Mouse (Mus musculus): Measurements from ENCODE around the gene Slc4a4. TPM values are rescaled to one million over a fixed set of nuclear protein-coding genes. Genes with fewer than 3 reads are reported as not detected.
"Not testable (repeated sequence)": the region's sequence is repeated elsewhere in the genome, so short reads cannot be mapped to it uniquely, and the experiment has no call there.

Gene Slc4a4
- total RNA-seq, 2 experiments from 2014 or later: 39.4 to 40.4 TPM

DNA sequence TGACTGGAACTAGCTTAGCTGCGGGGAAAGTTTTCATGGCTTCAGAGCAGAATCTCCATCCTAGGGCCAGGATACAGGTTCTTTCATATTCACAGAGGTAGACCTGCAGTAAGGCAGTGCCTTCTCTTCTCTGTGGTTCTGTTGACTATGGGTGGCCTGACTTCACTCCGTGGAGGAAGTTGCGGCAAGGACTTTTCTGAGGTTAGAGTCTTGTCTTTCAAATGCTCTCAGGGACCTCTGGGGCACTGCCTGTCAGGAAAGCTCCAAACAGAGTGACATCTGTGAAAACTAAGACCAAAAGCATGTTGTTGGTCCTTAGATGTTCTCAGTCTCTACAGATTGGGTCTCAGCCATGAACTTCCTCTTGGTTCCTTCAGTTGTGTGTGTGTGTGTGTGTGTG lies 203.5 kb downstream of the Slc4a4 start:
- no peak for DNase-seq

DNA sequence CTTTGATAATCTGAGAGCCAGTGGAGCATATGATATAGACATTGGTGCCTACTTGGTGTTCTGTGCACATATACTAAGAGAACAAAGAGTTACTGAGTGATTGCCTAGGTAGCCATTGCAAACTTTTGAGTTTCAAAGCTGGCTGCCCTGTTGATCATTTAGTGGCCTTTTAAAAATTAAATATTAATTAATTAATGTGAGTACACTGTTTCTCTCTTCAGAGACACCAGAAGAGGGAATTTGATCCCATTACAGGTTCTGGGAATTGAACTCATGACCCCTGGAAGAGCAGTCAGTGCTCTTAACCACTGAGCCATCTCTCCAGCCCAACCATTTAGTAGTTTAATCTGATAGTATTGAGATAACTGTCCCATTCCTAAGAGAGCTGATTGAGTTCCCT lies 209.8 kb downstream of the Slc4a4 start:
- no peak for DNase-seq

DNA sequence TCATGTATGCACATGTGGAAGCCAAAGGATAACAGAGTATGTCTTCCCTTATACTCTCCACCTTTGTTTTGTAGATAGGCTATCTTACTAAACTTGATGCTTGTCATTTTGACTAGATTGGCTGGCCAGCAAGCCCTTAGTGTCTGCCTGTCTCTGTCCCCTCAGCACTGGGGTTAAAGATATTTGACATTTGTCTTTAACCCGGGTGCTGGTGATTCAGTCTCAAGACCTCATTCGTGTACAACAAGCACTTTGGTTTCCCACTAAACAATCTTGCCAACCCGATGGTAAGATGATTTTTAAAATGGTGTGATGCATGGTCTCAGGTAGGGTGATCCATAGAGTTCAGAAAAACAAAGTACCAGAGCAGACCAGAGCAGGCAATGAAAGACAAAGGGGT lies 210.7 kb downstream of the Slc4a4 start:
- DNase-seq: no peak

DNA sequence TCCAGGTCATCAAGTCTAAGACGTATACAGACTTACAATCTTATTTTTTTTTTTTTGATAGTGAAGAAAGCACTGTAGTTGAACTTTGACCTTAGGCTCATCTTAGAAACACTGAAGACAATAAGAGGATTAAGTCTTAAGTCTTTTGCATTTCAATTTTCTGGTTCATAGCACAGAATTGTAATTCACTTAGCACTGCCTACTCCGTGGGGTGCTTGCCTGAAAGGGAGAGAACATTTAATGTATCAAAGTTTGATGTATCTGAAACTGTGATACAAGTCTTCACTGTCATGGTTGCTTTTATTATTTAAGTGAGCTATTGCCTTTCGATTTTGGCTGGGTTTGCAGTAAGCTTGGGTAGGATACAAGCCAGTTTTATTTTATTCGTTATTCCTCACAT lies 211.5 kb downstream of the Slc4a4 start:
- no peak for DNase-seq

DNA sequence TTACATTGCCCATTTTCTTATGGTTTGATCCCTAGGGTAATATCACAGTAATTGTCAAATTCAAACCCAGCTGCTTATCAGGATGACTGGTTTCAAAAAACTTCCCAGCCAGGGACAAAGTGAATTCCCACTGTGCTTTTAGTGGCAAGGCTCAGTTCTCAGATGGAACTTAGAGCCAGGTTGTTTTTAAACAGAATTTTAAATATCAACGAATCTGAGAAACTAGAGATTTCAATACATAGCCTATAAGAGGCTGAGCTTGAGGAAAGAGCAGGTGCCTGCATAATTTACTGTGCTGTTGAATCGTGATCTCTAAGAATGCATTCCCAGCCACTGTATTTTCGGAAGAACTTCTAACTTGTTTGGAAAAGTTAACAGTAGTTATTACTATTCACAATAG lies 213.3 kb downstream of the Slc4a4 start:
- no peak for DNase-seq

DNA sequence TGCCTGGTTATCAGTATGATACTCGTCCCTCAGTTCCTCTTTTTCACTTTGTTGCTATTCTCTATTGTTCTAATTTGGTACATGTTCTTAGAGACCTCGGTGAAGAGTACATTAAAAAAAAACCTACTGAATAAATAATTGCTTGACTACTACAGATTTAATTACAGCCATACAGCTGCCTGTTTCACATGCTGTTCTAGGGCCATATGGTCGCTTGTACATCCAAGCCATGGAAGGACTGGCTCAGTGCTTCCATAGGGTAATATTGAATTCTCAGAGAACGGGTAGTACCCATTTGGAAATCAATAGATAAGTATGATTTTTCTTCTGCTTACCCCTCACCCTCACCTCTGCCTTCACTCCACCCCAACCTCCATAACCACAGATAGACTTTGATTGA lies 215.9 kb downstream of the Slc4a4 start:
- no peak for DNase-seq

DNA sequence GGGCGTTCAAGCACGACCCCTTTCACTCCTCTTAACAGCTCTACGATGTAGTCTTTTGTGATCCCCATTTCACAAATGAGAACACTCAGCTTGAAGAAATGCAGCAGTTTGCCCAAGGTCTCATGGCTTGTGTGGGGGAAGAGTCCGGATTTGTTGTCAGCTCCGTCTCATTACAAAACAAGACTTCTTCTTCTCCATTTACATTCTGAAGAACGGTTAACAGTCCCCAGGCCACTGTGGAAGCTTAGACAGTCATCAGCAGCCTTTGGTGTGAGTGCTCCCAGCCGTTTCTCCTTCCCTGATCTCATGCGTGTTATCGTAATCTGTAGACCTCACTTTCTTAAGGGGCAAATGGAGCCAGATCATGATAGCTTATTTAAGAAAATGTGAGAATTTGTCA lies 218.7 kb downstream of the Slc4a4 start:
- no peak for DNase-seq

DNA sequence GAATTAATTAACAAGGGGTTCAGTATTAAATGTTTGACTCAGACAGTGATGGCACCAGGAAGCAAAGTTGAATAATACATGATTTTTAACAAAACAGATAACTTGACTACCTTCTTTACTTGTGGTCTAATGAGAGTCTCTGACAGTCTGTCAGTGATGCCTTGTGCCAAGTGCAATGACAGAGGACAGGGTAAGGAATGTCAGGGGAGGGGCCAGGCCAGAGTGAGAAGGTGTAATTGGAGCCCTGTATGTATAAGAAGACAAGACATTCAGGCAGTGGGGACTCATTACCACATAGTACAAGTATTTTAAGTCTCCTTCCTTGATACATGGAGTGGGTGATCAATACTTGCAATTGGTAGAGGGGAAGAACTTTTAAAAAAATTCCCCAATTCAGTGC lies 219.6 kb downstream of the Slc4a4 start:
- DNase-seq: no peak

DNA sequence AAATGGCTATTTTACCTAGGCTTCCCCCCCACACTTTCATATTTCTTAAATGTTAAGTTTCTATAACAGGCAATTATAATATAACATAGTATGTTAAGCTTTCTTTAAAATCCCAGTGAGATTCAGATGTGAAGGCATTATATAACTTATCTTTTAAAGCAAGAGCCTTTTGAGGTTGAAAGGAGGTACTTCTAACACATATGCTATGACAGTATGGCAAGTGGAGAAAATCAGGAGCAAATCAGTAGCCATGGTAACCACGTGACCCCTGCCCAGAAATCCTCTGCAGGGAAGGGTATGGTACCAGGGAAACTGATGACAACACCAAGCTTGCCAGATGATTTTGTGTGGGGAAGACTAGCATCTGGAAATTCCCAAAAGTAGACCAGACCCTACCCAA lies 222.2 kb downstream of the Slc4a4 start:
- no peak for DNase-seq

DNA sequence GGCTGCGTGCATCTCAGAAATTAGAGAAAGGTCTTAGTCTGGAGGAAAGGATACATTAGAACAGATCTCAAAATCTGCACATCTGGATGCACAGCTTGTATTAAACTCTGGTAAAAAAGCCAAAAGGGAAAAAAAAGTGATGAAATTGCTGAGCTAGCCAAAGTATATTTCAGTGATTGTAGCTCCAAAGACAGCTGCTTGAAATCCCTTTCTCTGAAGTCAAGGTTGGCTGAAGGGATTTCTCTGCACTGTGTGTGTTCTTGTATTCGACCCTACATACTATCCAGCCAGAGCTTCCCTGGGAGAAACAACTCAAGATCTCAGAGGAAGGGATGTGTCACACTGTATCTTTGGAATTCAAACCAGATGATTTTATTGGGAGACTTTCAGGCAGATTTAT lies 223.2 kb downstream of the Slc4a4 start:
- no peak for DNase-seq

DNA sequence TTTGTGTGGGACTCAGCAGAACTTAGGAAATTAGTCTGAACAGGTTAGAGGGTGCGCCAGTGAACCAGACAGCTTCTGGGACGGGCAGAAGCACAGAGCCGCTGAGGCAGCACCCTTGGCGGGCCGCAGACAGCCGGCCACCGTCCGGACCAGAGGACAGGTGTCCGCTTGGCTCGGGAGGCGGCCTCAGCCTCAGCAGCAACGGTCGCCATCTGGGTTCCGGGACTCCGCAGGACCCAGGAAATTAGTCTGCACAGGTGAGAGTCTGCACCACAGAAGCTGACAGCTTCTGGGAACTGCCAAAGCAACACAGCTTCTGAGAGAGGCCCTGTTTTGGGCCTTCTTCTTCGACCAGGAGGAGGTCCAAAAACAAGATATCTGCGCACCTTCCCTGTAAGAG lies 225.4 kb downstream of the Slc4a4 start:
- not testable (repeated sequence) for DNase-seq

DNA sequence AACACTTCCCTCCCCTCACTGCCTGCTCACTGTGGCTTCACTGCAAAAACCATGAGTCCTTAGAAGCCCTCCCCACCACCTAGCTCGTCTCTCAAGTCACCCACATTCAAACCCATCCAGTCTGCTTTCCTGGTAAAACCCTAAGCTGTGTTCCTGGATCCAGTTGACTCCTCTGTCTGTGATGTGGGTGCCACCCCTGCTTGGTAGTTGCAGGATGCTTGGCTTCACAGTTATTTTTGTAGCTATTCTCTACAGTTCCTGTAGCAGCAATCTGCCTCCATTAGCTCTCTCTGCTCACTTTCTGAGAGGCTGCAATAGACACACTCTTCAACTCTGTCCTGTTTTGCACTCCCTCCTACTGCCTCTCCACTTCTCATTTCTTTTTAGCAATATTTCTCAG lies 234.3 kb downstream of the Slc4a4 start:
- no peak for DNase-seq

DNA sequence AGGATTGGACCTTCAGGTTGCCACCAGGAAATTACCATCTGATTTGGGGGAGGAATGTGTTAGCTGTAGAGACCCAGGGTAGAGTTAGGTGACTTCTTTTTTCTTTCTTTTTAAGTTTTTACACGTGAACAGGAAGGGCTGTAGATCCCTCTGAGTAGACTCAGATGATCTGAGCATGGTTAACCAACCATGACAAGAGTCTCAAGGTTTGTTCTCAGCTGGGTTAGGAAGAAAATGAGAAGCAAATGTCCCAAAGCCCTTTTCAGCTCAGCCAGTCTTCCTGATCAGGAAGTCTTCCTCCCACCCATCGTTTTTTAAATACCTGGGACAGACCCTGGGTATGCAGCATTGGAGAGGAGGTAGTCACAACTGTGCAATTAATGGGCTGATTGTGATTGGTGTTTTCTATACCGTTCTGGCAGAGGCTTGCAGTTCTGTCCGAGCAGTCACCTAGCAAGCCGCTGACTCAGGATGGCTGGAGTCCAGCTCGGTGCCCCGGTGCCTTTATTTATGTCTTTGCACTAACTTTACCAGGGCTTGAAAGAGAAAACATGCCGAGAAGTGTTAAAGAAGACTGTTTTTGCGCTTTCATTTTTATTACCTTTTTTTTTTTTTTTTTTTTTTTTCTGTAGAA lies 236.8 kb downstream of the Slc4a4 start:
- no peak for DNase-seq

DNA sequence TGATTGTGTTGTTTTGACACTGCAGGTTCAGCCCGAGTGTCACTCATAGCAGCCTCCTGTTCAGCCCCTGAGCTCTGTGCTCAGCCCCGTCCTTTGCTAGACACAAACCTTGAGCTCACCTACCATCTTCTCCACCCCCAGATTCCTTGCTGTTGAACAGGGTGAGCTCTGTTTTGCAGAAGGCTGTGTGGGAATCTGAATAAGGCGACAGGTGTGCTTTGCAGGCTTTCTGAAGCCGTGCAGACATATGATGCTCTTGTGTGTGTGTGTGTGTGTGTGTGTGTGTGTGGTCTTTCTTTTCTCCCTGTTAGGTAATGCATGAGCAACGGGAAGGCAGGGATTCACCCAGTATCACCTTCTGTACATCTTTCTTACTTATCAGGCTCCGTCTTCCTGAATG lies 241.6 kb downstream of the Slc4a4 start:
- no peak for DNase-seq

DNA sequence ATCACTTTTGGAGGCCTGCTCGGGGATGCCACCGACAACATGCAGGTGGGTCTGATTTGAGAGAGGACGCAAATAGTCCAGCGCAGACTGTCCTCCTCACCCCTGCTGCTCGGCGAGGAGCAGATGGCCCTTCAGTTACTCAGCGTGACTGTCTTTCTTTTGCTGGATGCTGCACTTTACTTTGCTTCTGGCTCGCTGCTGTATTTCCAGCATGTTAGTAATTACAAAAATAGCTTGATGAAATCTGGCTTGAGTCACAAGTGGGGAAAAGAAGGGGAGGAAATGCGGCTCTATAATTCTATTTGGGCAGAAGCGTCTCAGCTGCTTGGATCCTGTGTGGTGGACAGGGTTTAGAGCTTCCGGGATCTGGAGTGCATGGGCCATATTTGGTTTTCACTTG lies 249.2 kb downstream of the Slc4a4 start:
- no peak for DNase-seq

DNA sequence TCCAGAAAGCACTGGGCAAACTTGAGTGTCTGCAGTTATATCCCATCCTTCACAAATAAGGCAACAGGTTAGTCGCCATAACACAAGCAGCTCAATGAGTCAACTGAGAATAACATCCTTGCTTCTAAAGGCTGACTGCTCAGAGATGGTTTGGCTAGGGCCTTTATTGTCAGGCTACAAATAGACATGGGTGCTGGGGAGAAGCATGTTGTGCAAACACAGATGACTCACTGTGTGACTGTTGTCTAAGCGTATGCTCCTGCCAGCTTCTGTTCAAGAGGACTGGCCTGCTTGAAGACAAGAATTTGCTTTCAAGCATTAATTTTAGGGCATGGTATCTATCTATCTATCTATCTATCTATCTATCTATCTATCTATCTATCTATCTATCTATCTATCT lies 253.5 kb downstream of the Slc4a4 start:
- DNase-seq: no peak

DNA sequence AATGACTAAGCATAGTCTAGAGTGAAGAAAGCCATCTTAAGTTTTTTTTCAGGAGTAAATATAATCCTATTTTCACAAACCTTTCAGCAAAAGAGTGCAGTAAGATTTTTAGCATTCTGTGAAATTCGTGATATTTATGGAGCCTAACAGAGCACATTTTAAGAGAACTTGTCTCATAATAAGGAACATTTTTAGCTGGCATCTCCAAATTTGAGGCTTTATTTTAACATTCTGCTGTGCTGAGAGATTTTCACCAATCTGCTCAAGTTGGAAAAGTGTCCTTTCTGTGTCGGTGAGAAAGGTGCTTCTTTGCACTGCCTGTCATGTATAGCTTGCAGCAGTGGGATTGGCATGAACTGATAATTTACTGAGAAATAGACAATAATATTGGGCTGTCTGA lies 255.1 kb downstream of the Slc4a4 start:
- no peak for DNase-seq

DNA sequence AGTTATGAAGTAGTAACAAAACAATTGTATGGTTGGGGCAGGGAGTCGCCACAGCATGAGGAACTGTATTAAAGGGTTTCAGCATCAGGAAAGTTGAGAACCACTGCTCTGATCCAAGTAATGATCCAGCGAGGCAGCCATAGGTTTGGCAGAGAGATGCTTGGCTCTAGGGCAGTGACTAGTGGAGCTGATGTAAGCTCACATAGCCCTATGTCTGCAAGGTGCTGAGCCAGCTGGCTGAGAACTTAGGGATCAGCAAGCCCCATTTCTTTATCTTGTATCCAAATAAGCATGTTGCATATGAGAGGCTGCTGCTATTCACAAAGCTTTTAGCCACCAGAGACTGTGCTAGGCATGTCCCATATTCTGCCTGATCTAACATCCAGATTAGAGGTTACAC lies 259.7 kb downstream of the Slc4a4 start:
- DNase-seq: no peak

DNA sequence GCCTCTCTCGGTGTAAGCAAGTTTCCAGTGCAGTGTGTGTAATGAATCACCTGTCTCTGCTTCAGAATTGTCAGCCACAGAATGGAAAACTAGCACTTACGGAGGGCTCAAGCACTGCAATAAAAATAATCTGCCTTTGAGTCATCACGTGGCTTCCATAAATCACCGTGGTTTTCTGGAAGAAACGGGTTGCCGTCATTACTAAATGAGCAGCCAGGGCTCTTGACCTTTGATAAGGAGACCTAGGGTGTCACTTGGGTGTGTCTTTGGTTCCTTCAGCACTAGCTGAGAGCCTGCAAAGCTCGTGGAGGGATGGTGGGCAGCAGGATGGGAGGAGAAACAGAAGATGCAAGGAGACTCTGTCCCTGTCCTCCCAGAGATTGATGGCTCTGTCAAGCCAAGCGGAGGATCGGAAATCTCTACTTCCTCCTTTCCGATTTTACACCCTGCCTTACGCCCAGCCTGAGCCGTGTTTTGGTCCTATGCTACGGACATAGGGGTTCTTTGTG lies 260.7 kb downstream of the Slc4a4 start:
- no peak for DNase-seq

DNA sequence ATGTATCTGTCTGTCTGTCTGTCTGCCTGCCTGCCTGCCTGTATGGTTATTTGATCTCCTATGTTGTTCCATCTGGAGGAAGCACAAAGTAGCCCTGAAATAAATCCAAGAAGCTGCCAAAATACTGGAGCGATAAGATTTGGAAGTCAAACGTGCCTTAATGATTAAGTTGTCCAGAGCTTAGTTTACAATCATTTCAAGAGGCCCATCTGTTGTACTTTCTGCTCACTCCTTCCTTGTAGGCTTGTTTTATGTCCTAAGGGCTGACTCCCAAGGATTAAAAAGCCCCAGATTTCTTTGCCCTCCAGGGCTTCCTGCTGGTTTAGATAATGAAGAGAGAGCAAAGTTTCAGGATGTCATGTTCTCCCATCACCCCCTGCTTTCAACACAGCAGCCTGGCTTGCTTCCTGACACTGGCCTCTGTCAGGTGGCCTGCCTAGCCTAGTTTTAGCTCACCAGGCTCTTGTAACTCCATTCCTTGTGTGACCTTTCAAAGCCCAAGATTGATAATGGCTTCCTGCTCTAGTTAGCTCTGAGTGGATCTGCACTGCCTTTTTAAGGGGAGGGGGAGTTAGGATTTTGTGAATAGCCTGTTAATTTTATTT lies 262.9 kb downstream of the Slc4a4 start:
- DNase-seq: peak; percentile 31

DNA sequence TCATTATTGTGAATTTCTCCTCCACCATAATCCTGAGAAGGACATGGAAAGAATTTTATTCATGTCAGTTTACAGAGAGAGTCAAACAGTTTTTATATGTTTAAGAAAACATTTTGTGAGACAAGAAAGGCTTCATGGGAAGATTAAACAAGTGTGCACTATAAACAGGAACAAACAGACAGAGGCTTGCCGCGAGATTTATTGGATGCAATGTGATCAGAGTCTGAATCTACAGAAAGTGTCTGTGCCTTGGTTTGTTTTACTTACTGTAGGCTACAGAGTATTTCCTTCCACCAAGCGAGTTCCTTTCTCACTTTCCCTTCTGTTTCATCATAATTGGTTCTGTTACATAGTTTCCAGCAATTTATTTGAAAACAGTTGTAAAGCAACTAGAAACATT lies 264.5 kb downstream of the Slc4a4 start:
- DNase-seq: no peak

DNA sequence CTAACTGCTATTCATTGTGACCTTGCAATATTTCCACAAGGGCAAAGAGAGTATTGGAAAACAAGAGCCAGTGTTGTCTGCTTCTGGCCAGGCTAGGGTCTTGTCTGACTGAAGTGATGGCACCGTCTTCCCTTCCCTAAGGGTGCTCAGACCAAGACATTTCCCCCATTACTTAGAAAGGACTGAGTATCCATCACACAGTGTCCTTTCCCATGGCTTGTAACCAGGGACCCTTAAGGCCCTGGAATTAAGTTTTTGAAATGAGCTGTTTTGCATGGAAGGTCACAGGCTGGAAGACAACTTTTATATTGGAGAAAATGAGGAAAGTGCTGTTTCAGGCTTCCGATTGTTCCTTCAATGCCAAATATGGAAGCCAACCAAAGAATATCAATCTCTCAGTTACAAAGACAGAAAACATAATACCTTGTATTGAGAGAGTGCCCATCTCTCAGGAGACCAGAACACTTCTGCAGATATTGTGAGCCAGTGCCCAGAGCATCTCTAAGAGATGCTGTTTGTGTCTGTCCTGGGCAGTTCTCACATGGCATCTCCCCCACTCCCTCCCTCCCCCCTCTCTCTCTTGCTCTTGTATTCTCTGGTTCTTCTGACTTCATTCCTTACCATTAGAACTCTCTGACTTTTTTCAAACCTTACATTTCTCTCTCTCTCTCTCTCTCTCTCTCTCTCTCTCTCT lies 284.6 kb downstream of the Slc4a4 start:
- no peak for DNase-seq

DNA sequence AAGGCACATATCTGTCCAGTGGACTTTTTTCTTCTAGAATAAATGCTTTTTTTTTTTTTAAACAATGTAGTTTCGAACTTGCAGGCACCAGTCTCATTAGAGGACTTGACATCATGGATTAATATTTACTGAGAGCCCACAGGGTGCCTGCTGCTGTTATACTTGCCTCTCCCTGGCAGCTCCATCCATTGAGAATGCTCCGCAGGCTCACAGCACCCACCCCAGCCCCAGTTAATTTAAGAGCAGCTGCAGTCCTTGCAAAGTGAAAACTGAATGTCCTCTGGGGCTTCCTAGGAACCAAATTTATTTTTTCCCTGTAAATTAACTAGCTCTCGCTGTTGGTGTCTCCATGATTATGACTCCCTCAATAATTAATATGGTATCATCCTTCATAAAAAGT lies 303.4 kb downstream of the Slc4a4 start:
- DNase-seq: no peak

DNA sequence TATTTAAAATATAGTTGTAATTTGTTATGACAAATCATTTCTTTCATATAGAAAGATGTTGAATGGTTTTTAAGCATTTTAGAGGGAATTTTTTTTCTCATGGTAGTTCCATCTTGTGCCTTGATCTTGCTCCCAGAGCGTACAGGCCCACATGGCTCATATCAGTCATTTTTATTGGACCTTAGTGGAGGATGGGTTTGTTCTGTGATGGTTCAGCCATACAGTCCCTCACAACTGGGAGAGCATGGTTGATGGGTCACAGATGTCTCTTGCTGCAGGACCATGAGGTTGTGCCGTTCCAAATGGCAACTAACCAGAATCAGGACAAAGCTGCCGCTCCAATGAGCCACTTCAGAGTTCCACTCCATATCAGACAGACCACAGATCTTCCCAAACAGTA lies 308.0 kb downstream of the Slc4a4 start:
- DNase-seq: no peak

Data from heart, postnatal 4 days (tissue).